Mouse (Mus musculus): Measurements from ENCODE around the gene Tmem121.
"Not testable (repeated sequence)": the region's sequence is repeated elsewhere in the genome, so short reads cannot be mapped to it uniquely, and the experiment has no call there.

Tmem121 gene

DNA sequence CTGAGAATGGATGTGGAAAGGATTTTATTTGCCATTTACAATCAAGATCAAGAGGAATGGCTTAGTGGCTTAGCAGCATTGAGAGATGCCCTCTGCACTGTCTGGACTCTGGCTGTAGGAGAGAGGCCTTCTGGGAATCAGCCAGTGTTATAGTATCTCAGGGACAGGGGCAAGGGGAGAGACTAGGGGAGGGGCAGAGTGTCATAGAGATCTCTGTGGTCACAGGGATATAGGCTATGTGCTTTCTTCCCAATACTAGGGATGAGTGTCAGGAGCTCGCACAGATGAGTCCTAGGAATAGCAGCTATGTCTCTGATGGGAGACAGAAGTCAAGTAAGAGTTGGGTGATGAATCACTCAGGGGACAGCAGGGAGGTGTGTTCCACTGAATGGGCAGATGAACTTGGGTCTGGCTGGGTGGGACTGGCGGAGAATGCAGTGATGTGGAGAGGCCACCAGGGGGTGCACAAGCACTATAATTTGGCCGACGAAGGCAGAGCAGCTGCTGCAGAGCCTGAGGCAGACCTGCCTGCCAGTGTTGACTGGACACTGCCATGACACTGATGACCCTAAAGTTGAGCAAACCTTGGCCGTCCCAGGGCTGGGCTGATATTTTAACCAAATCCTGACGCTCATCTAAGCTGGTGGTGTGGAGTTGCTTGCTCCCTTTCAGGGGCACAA, 30.1 kb downstream of the Tmem121 start:
- DNase-seq (ENCODE audit: extremely low read depth, low read depth, low spot score) = no peak

DNA sequence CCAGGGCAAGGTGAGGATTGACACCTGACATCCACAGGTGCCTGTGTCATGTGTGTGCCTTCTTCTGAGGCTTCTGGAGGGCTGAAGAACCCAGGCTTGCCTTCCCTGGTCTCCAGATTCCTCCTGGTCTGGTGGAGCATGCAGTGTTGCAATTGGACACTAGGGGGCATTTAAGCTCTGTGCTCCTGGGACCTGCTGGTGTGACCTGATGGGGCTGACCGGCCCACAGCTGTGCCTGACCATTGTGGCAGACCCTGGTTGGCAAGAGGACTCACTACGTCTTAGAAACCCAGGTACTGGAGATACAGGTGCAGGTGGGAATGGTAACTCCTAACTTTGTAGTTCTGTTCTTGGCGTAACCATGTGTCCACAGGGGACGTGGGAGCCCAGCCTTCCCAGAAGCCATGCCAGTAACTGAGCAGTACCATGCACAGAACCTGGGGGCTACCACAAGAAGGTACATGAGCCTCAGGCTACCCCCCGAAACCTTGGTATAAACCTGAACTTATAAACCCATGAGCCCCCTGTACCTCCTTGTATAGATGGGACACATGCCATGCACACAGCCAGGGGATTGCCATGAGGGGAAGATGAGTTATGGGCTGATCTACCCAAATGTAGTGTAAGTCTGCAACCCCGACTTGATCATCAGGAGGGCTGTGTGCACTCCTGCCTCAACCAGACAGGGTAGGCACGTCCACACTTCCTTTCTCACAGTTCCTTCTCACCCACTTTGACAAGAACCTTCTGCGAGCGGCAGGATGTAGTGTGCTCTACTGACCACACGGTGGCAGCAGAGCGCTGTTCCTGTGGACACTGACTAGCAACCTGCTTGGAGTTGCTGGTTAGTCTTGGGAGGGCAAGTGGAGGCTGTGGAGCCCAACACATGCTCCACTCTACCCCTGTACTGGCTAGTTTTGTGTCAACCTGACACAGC, 31.8 kb downstream of the Tmem121 start:
- no peak for DNase-seq (ENCODE audit: extremely low read depth, low read depth, low spot score)

DNA sequence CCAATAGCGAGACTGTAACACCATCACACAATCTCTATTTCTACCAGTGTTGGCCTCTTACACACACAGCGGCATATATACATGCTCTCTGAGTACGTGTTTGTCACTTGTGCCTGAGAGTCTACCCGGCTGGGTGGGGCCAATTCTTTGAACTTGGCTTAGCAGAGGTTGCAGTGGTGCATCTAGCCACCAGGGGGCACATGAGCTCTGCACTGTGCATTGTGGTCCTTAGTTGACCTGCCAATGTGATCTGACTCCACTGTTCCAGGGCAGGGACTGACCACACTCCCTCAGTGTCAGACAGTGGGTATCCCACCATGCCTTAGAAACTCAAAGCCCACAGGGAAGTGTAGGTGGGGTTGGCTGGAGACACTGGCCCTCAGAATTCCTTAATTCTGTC, 34.1 kb downstream of the Tmem121 start:
- no peak for DNase-seq (ENCODE audit: extremely low read depth, low read depth, low spot score)

- no peak for DNase-seq (ENCODE audit: extremely low read depth, low read depth, low spot score)
Observed at GRCm38 (mm10) chr12:113220447-113220846, 34.7 kb downstream of the Tmem121 start.

GRCm38 (mm10) chr12:113221289-113221688, 35.6 kb downstream of the Tmem121 start:
- no peak for DNase-seq (ENCODE audit: extremely low read depth, low read depth, low spot score)

DNA sequence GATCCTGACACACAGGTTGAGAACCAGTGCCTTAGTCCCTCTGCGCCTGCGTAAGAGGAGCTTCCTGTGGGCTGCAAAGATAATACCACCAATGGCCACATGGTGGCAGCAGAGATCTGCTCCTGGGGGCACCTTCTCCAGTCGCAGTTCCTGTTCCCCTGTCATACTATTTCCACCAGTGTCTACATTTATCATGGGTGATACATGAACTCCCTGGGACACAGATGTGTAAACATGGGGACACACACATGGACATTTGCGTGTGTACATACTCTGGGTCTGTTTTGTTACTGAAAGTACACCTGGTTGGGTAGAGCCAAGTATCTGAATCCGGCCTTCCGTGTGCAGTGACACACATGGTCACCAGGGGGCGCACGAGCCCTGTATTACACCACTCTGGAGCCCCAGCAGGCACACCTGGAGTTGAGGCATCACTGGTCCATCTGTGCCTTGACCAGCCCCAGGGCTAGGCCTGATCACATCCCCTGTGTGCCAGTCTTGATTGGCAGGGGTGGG, 36.4 kb downstream of the Tmem121 start:
- no peak for DNase-seq (ENCODE audit: extremely low read depth, low read depth, low spot score)

GRCm38 (mm10) chr12:113222748-113223147, 37.0 kb downstream of the Tmem121 start:
- DNase-seq (ENCODE audit: extremely low read depth, low read depth, low spot score) = no peak

DNA sequence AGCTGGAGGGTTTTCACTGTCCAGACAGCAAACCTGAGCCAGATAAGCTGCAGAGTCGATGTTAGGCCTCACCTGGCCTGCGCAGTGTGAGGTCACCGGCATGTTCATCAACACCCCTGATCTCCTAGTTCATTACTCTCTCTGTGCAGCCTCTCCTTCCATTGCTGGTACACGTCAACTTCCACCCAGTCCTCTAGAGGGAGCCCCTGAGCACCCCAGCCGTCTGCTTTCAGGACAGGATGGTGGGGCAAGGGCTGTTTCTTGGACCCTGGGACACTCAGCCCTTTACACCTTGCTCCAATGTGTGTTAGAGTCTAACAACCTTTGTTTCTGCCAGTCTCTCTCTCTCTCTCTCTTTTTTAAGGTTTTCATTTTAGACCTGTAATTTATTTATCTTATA, 38.5 kb downstream of the Tmem121 start:
- no peak for DNase-seq (ENCODE audit: extremely low read depth, low read depth, low spot score)

DNA sequence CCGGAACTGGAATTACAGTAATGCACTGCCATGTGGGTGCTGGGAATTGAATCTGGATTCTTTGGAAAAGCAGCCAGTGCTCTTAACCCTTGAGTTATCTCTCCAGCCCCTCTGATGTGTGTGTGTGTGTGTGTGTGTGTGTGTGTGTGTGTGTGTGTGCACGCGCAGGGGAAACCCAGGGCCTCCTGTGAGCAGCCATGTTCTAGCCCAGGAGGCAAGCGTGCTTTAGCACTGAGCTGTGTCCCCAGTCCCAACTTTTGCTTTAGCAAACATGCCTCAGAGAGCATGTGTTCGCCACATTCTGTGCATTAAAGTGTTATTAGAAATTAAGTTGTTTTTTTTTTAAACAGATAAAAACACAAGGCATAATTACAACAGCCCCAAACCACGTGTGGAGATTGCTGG, 39.0 kb downstream of the Tmem121 start:
- DNase-seq (ENCODE audit: extremely low read depth, low read depth, low spot score) = no peak

- DNase-seq (ENCODE audit: extremely low read depth, low read depth, low spot score) = no peak
Observed at GRCm38 (mm10) chr12:113227970-113228593, 42.4 kb downstream of the Tmem121 start.

GRCm38 (mm10) chr12:113230741-113231140, 45.0 kb downstream of the Tmem121 start:
- no peak for DNase-seq (ENCODE audit: extremely low read depth, low read depth, low spot score)

DNA sequence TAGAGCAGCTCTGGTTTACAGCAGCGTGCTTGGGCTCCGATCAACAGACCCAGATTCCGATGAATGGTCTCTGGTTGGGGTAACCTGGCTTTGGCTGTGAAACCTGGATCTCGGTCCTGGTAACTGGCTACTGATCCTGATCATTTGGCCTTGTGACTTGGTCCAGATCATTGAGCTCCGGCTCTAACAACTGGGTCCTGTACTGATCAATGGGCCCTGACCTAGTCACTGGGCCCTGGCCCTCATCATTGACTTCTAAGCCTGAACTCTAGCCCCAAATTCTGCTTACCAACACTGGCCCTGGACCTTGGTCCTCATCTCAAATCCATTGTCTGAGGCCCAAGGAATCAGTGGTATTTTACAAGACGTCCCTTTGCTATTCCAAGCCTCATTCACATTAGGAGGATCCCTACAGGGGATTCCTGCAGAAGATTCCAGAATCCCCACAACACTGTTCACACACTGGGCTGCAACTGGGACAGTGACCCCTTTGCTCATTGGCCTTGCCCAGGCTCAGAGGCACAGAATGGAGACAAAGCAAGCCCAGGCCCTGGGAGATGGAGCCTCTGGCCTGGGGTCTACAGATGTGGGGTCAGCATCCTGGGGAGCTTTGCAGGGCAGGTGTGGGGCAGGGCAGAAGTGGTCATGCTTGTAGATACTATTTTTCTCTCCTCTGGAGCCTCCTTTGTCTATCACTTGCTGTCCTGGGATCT, 46.0 kb downstream of the Tmem121 start:
- DNase-seq (ENCODE audit: extremely low read depth, low read depth, low spot score) = not testable (repeated sequence)

GRCm38 (mm10) chr12:113232264-113232750, 46.6 kb downstream of the Tmem121 start:
- DNase-seq (ENCODE audit: extremely low read depth, low read depth, low spot score) = not testable (repeated sequence)

All from fat pad, adult 2 months (tissue).